Mouse (Mus musculus) cerebellum, postnatal 10 days (tissue): ENCODE data around the gene Gm9508.

Experiments used
- DNase-seq, 2 experiments: peaks; one replicate each; pipeline ENCODE4 v3.0.0; 2021; ENCODE audit warnings: mixed read lengths in 2 of 2

Gm9508 gene

DNA sequence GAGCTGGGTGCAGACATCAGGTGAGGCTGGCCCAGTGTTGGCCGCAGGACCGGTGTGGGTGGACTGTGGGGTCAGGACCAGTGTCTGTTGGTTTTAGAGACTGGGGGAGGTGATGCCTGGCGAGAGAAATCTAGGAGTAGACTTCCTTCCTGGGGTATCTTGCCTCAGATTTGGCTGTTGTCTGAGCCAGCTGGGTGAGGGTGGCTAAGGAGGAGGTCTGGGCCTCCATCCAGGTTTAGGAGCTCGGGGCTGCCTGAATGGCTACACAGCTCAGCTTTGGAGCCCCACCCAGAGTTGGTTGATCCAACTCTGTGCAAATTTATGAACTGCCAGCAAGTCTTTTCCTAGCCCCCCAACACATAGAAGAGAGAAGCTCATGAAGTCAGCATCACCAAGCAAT, 29.6 kb downstream of the Gm9508 start:
- DNase-seq: no peak

- DNase-seq: peak; percentile 71 to 77
These were observed 30.7 kb downstream of the Gm9508 start for GRCm38 (mm10) chr10:77666342-77666741.

- no peak for DNase-seq
These were observed 32.9 kb downstream of the Gm9508 start for GRCm38 (mm10) chr10:77663949-77664665.

DNA sequence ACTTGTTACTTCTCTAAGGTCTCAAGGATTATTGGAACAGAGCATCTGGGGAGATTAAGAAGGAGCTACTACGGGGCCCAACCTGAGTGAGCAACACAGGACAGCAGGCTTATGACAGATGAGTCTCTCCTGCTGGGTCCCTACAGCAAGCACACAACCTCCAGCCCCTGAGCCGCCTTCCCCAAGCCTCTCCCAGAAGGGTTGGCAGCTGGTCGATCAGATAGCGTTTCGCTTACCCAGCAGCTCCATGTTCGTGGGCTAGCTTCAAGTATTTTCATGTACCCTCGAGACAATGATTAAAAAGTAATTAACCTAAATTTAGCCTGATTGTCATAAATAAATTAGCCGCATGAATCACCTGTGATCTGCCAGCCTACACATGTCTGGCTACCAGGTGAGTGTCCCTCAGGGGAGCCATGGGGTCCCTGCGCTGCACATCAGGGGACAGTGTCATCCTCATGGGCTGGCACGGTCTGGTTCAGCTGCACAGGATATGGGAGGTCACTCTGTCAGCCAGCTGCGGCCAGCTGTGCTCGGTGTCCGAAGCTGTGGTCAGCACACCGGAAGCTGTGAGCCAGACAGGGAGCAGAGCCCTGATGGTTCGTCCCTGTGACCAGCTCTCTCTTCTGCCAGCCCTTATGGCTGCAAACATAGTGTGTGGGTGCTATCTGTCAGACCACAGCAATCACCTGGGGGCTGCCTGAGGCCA, 38.6 kb downstream of the Gm9508 start:
- DNase-seq: no peak

DNA sequence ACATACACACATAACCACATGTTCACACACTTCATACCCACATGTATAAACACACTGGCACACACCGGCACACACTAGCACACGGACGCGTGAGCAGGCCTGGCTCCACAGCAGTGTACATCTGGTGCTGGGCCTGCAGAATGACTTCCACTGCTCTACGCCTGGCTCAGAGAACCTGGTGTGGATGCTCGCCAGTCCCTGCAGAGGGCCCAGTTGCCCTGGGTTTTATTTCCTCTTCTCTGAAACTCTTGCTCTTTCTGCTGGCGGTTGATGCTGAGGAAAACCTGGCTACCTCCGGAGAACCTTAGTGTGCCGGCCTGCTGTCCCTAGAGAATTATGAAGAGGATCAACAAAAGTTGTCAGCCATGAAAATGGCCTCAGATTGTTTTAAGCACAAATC, 45.0 kb downstream of the Gm9508 start:
- peak; percentile 57 to 65 for DNase-seq

- DNase-seq: no peak
These were observed 49.1 kb downstream of the Gm9508 start for GRCm38 (mm10) chr10:77647901-77648300.

DNA sequence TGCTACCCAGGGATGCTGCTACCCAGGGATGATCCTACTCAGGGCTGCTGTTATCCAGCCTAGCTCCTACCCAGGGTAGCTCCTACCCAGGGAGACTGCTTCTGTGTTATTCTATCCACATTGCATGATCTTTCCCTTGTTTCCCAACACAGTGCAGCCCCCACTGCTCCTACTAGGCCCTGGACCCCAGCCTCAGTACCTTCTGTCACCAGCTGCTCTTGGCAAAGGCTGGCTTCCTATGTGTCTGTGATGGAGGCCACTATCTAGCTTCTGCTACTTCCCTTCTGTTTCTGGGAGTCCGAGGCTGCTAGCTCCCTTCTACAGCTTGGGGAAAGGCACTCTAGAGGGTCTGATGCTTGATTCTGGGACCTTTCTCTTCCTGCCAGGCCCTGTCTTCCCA, 49.6 kb downstream of the Gm9508 start:
- peak; percentile 57 to 65 for DNase-seq
